Mouse (Mus musculus) lung, embryonic 15.5 days (tissue): Measurements from ENCODE around the gene Otud7b. TPM values are rescaled to one million over a fixed set of nuclear protein-coding genes. Genes with fewer than 3 reads are reported as not detected.

ENCODE experiments used
- ATAC-seq: fragments of 200-750 bp; cut with Nextera tagmentation; 2 replicates; pipeline ENCODE4 v1.8.0; 2017; ENCODE audit warnings: moderate number of reproducible peaks, borderline replicate concordance; ENCODE audit not compliant: low FRiP score, low TSS enrichment; ENCODE audit errors: extremely low read depth
- H3K27ac ChIP-seq: fragments of 300-500 bp; sonication (generic); 2 replicates; pipeline ENCODE4 v1.5.1; 2015; ENCODE audit warnings: moderate library complexity, mild to moderate bottlenecking, inconsistent platforms
- H3K27me3 ChIP-seq: fragments of 300-500 bp; sonication (generic); 2 replicates; pipeline ENCODE4 v1.6.1; 2015; ENCODE audit warnings: inconsistent platforms
- H3K36me3 ChIP-seq: fragments of 300-500 bp; sonication (generic); 2 replicates; pipeline ENCODE4 v1.6.1; 2015; ENCODE audit warnings: inconsistent platforms
- H3K4me1 ChIP-seq: fragments of 300-500 bp; sonication (generic); 2 replicates; pipeline ENCODE4 v1.6.1; 2015; ENCODE audit warnings: inconsistent platforms
- H3K4me2 ChIP-seq: fragments of 300-500 bp; sonication (generic); 2 replicates; pipeline ENCODE4 v1.6.1; 2015; ENCODE audit warnings: inconsistent platforms, mild to moderate bottlenecking, moderate library complexity
- H3K4me3 ChIP-seq: fragments of 300-500 bp; sonication (generic); 2 replicates; pipeline ENCODE4 v1.5.1; 2015; ENCODE audit warnings: mild to moderate bottlenecking, inconsistent platforms
- H3K9ac ChIP-seq: fragments of 300-500 bp; sonication (generic); 2 replicates; pipeline ENCODE4 v1.6.1; 2015; ENCODE audit warnings: inconsistent platforms
- H3K9me3 ChIP-seq: fragments of 300-500 bp; sonication (generic); 2 replicates; pipeline ENCODE4 v1.6.1; 2016; ENCODE audit warnings: inconsistent platforms
- WGBS: fragments of 180-500 bp; shearing (Covaris S2); methylation state at CpG from one replicate; pipeline ENCODE4 v1.1.7; 2015; 5-methylcytosine and 5-hydroxymethylcytosine counted together
- polyA plus RNA-seq: library from polyadenylated mRNA; unstranded; fragments of >200 nt; fragmentation: Nextera tagmentation; extraction: Ambion mirVana; gene quantifications from 2 replicates; pipeline ENCODE4 v1.2.1, GENCODE M21; 2015

The Otud7b gene
- 22.0 and 22.9 TPM in 2 replicates for polyA plus RNA-seq

DNA sequence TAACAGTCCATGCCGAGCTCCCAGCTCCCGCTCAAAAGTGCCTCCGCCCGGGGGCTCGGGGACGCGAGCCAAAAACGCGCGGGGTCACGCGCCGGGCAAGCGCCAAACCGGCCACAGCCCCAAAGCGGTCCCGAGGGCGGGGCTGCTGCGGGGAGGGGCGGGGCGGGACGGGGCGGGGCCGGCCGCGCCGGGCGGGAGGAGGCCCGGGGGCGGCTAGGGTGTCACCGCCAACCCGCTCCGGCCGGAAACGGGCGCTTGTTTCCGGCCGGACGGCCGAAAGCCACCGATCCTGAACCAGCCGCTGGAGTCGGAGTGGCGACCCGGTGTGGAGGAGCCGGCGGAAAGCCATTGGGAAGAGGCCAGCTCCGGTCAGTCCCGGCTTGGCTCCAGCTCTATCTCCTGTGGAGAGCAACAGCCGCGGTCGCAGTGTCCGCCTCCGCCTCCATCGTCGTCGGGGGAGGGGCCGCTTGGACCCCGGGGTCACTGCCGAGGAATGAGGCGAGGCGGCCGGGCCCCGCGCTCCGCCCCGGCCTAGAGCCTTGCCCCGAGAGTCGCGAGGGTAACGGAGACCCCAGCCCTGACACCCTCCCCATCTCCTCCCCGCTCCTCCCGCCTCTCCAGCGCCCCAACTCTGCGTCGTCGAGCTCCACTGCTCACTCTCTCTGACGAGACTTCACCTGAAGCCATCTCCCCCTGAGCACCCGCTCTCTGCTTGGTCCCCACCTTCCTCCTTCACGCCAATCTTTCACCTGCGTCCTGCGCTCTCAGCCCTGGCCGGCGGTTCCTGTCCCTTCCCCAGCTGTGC lies at the start of gene Otud7b:
TSS of gene Otud7b (plus strand) at position 267 of the 805 bp plus-strand sequence.
- Histone ChIP-seq H3K4me1 (peaks cover 35% of the 10 kb centered on the region), H3K9ac (peak within 1 kb of the TSS; percentile 91), H3K9me3 (no peaks in the 10 kb centered on the region), H3K4me3 (peak within 1 kb of the TSS; percentile 95), H3K4me2 (peak within 1 kb of the TSS; percentile 81), H3K27ac (peak within 1 kb of the TSS; percentile 96), H3K27me3 (no peaks in the 10 kb centered on the region), H3K36me3 (no peaks in the 10 kb centered on the region)
- ATAC-seq, result peak; percentile 92
- whole genome bisulfite sequencing, result under 1% methylated on average over 64 of the region's 84 CpGs

DNA sequence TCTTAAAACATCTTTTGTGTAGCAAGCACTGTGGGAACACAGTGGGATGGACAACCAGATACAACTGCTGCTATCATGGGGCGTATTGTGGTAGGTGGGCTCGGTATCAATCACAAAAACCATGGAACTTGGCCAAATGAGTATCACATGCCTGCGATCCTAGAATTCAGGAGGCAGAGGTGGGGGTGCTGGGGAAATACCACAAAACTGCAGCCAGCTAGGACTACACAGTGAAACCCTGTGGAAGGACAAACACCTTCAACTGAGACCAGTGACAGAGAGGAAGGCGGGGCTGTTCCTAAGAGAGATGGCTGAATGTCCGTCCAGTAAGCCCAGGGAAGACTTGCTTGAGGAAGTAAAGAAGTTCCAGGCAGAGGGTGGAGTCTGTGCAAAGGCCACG lies 49.0 kb upstream of the Otud7b start:
- H3K4me3 ChIP-seq, result no peak overlapping the region
- no peaks in the 10 kb centered on the region for H3K36me3 ChIP-seq
- H3K4me2 ChIP-seq, result no peak overlapping the region
- no peak overlapping the region for H3K27ac ChIP-seq
- 75% methylated on average over 6 of the region's 6 CpGs for WGBS
- no peaks in the 10 kb centered on the region for H3K9me3 ChIP-seq
- no peak overlapping the region for H3K9ac ChIP-seq
- H3K27me3 ChIP-seq, result no peaks in the 10 kb centered on the region
- ATAC-seq, result no peak
- H3K4me1 ChIP-seq, result peaks cover 9% of the 10 kb centered on the region; the same call in 1 of the 2 replicates

DNA sequence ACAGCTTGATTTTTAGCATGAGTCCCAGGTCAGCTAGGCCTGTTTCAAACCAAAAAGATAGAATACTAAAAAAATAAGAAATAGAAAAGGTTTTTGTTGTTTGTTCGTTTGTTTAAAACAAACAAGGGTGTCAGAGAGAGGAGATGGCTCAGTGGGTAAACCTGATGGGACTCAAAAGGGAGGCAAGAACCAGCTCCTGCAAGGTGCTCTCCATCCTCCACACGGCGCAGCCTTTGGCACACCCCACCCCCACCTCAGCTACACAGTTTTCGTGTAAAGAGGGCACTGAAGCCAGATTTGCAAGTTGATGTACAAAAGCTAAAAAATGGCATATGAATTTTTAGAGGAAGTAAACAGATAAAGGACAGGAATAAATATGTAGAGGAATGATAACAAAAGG lies 48.3 kb upstream of the Otud7b start:
- Histone ChIP-seq H3K9ac (no peak overlapping the region), H3K4me1 (peaks cover 9% of the 10 kb centered on the region; the same call in 1 of the 2 replicates), H3K4me2 (no peak overlapping the region), H3K9me3 (no peaks in the 10 kb centered on the region), H3K27me3 (no peaks in the 10 kb centered on the region), H3K27ac (no peak overlapping the region), H3K4me3 (no peak overlapping the region), H3K36me3 (no peaks in the 10 kb centered on the region)
- no peak for ATAC-seq
- WGBS, result 75% methylated on average over 4 of the region's 4 CpGs

DNA sequence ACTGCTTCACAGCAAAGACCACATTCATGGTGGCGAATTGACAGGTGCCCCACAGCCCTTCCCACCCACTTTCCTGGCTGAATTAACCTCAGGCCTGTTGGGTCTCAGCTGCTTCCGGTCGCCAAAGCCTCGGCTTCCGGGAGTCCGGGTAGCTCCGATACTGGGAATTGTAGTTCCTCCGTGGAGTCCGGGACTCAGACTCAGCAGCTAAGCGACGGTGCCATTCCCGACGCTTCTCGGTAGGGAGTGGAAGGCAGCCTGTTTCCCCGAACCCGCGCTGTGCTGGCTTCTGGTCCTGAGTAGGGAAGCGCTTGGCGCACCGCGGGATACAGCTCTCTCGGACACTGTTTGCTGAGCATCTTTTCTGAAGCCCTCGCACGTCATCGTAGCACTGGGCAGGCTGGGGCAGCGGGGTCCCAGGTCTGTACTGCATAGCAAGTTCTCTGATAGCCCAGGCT lies 46.6 kb upstream of the Otud7b start:
- Histone ChIP-seq H3K4me3 (peak overlapping the region; percentile 57), H3K27ac (peak overlapping the region; percentile 82), H3K36me3 (no peaks in the 10 kb centered on the region), H3K4me1 (peaks cover 9% of the 10 kb centered on the region; the same call in 1 of the 2 replicates), H3K9me3 (no peaks in the 10 kb centered on the region), H3K4me2 (peak overlapping the region; percentile 81), H3K9ac (peak overlapping the region; percentile 51), H3K27me3 (no peaks in the 10 kb centered on the region)
- ATAC-seq, result peak; percentile 93
- WGBS, result under 1% methylated on average over 26 of the region's 26 CpGs

DNA sequence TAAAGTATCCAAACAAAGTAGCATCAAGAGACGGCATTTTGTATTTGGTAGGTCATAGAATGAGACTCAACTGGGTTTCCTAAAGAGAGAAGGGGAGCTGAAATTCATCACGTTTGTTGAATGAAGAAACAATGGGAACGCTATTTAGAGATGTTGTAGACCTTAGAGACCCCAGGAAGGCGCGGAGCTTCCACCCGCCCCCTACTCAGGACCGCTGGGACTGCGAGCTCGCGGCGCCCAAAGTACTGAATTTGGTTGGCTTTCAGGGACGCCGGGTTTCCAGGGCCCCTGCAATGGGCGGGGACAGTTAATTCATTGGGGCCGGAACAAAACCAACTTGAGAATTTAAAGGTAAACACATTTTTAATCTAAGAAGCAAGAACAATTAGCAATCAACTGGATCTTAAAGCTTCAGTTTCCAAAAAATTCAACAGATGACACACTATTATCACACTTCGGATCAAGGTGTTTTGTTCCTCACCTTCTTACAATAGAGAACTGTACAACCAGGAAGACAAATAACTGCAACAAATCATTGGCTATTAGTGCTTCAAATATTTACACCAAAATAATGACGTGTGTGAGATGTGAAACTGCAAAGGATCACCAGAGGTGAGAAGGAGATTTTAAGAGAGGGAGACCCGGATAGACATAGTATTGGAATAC lies 46.0 kb upstream of the Otud7b start, which contains the start of gene Vps45:
TSS of gene Vps45 (minus strand) at position 236 of the 666 bp plus-strand sequence.
- H3K27ac ChIP-seq, result peak within 1 kb of the TSS; percentile 82
- H3K4me1 ChIP-seq, result peaks cover 9% of the 10 kb centered on the region; the same call in 1 of the 2 replicates
- H3K9me3 ChIP-seq, result no peaks in the 10 kb centered on the region
- peak within 1 kb of the TSS; percentile 51 for H3K9ac ChIP-seq
- no peaks in the 10 kb centered on the region for H3K27me3 ChIP-seq
- H3K4me2 ChIP-seq, result peak within 1 kb of the TSS; percentile 81
- 1% methylated on average over 18 of the region's 18 CpGs for WGBS
- H3K4me3 ChIP-seq, result peak within 1 kb of the TSS; percentile 57
- peak; percentile 80; the same call in 1 of the 2 replicates for ATAC-seq
- H3K36me3 ChIP-seq, result no peaks in the 10 kb centered on the region

DNA sequence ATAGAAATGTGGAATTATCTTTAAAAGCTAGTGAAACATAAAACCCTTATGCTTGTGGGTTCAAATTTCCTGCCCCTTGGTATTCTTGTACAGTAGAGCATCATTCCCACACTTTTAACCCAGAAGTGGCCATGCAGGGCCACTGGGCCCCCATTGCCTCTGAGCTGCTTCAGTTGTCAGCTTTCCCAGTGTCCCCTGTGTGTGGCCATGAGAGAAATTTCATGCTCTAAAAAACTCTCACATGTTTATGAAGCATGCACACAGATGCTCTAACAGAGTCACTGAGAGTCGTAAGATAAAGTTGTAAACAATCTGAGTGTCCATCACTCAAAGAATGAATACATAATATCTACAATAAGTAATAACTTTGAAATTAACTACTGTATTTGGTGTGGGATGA lies 44.2 kb upstream of the Otud7b start:
- Histone ChIP-seq H3K9ac (no peak overlapping the region), H3K9me3 (no peaks in the 10 kb centered on the region), H3K4me1 (peaks cover 9% of the 10 kb centered on the region; the same call in 1 of the 2 replicates), H3K27me3 (no peaks in the 10 kb centered on the region), H3K36me3 (no peaks in the 10 kb centered on the region), H3K4me2 (no peak overlapping the region), H3K27ac (no peak overlapping the region), H3K4me3 (no peak overlapping the region)
- no peak for ATAC-seq
- WGBS, result 56% methylated on average over 1 of the region's 1 CpGs

DNA sequence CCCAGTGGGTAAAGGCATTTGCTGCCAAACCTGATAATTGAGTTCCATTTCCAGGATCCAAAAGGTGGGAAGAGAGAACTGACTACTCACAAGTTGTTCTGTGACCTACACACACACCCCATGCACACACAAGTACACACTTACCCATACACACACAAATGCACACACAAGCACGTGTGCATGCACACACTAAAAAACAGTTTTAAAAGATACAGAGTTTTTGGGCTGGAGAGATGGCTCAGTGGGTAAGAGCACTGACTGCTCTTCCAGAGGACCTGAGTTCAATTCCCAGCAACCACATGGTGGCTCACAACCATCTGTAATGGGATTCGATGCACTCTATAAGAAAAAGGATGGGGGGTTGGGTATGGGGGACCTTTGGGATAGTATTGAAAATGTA lies 41.0 kb upstream of the Otud7b start:
- WGBS, result 74% methylated on average over 2 of the region's 2 CpGs
- Histone ChIP-seq H3K4me2 (no peak overlapping the region), H3K27me3 (no peaks in the 10 kb centered on the region), H3K36me3 (no peaks in the 10 kb centered on the region), H3K9me3 (no peaks in the 10 kb centered on the region), H3K4me1 (no peaks in the 10 kb centered on the region), H3K4me3 (no peak overlapping the region), H3K9ac (no peak overlapping the region), H3K27ac (no peak overlapping the region)
- no peak for ATAC-seq

DNA sequence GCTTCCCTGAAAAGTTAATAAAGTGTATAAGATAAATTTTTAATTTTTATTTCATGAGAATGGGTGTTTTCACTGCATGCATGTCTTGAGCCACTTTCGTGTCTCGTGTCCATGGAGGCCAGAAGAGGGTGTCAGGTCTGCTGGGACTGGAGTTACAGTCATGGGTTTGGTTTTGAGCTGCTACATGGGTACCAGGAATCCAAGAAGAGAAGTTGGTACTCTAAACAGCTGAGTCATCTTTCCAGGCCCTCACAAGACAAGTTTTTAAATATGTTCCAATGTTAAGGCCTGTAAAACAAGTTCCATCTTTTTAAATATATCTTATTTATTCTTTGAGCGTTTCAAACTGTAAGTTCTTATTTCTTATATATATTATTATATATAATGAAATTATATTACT lies 40.1 kb upstream of the Otud7b start:
- 86% methylated on average over 3 of the region's 3 CpGs for WGBS

DNA sequence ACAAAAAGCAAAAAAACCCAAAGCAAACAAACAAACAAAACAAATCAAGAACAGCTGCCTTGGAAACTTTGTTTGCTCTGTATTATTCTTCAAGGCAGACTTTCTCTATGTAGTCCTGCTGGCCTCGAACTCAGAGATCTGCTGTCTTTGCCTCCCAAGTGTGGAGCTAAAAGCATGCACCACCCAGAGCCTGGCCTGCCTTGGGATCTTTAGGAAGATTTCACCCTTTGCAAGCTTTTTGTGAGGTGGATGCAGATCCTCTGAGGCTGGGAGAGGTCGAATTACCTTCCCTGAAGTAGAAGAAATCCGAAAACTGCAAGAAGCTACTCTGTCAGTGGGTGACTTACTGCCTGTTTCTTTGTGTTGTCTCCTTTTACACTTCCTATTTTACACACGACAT lies 39.2 kb upstream of the Otud7b start:
- no peak overlapping the region for H3K4me3 ChIP-seq

More for the DNA sequence above, 40.1 kb upstream of the Otud7b start:
- Histone ChIP-seq H3K27ac (no peak overlapping the region), H3K4me1 (no peaks in the 10 kb centered on the region), H3K9ac (no peak overlapping the region), H3K36me3 (no peaks in the 10 kb centered on the region), H3K4me3 (no peak overlapping the region), H3K4me2 (no peak overlapping the region), H3K27me3 (no peaks in the 10 kb centered on the region), H3K9me3 (no peaks in the 10 kb centered on the region)
- no peak for ATAC-seq

DNA sequence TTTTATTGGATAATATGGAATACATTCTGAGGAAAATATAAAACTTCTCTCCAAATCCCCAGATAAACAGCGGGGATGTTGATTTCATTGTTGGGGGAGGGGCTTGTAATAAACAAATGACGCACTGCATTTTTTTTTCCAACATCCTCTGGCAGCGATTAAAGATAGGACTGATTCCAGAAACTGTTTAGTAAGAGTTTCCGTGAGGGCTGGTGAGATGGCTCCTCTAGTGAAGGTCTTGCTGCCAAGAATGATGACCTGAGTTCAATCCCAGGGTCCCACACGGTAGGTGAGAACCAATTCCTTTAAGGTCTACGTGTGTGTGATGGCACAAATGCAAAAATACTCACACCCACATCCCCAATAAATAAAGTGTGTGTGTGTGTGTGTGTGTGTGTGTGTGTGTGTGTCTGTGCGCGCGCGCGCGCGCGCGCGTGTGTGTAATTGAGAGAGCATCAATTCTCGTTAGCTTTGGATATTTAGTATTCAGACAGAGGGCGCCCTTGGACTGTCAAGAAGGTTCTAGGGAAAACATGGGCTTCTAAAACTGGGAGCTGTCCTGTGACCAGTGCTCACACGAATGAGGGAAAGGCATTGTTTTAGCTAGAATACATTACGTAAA lies 38.5 kb upstream of the Otud7b start:
- Histone ChIP-seq H3K27me3 (no peaks in the 10 kb centered on the region), H3K4me1 (no peaks in the 10 kb centered on the region), H3K36me3 (no peaks in the 10 kb centered on the region), H3K27ac (no peak overlapping the region), H3K9me3 (no peaks in the 10 kb centered on the region), H3K4me3 (peak overlapping the region; percentile 30), H3K4me2 (peak overlapping the region; percentile 51), H3K9ac (no peak overlapping the region)
- WGBS, result 27% methylated on average over 20 of the region's 20 CpGs
- ATAC-seq, result peak; percentile 46; the same call in 1 of the 2 replicates

More for the DNA sequence above, 39.2 kb upstream of the Otud7b start:
- Histone ChIP-seq H3K9me3 (no peaks in the 10 kb centered on the region), H3K27ac (no peak overlapping the region), H3K4me1 (no peaks in the 10 kb centered on the region), H3K27me3 (no peaks in the 10 kb centered on the region), H3K36me3 (no peaks in the 10 kb centered on the region), H3K9ac (no peak overlapping the region), H3K4me2 (peak overlapping the region; percentile 51; the same call in 1 of the 2 replicates)
- ATAC-seq, result no peak
- WGBS, result 36% methylated on average over 4 of the region's 4 CpGs

DNA sequence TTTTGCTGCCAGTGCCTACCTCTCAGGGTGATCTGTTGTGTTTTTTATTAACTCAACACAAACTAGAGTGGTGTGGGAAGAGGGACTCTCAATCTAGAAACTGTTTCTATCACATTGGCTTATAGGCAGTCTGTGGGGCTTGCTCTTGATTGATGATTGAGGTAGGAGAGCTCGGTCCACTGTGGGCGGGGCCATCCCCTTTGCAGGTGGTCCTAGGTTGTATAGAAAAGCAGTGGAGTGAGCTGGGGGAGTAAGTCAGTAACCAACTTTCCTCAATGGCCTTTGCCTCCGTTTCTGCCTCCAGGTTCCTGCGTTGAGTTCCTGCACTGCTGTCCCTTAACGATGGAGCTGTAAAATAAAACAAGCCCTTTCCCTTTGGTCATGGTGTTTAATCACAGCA lies 37.6 kb upstream of the Otud7b start:
- Histone ChIP-seq H3K27me3 (no peaks in the 10 kb centered on the region), H3K36me3 (no peaks in the 10 kb centered on the region), H3K9ac (no peak overlapping the region), H3K27ac (no peak overlapping the region), H3K4me1 (no peaks in the 10 kb centered on the region), H3K4me2 (no peak overlapping the region), H3K9me3 (no peaks in the 10 kb centered on the region), H3K4me3 (no peak overlapping the region)
- WGBS, result 77% methylated on average over 5 of the region's 5 CpGs
- no peak for ATAC-seq
